Mouse (Mus musculus): Measurements from ENCODE around the gene Trim44.

GRCm38 (mm10) chr2:102365983-102366545, 41.6 kb downstream of the Trim44 start:
- TF ChIP-seq CTCF (IDR thresholded peaks at IDR 0.05; ENCODE audit: insufficient read depth, low read depth, low read length), result no peak
- TF ChIP-seq POLR2A (IDR thresholded peaks at IDR 0.05; ENCODE audit: insufficient read depth, low read depth, low read length), result no peak
